Mouse (Mus musculus): Measurements from ENCODE around the gene Sh3yl1. TPM values are rescaled to one million over a fixed set of nuclear protein-coding genes. Genes with fewer than 3 reads are reported as not detected.

Sh3yl1 gene
- polyA plus RNA-seq (2016; fragmentation: Nextera tagmentation; extraction: Ambion mirVana): 14.4 and 14.8 TPM in 2 replicates

GRCm38 (mm10) chr12:30911261-30912047 lies at the start of gene Sh3yl1, which contains the start of gene Acp1:
TSS of gene Sh3yl1 (plus strand) at chr12:30911668.
TSS of gene Acp1 (minus strand) at chr12:30911589.
- H3K4me1 ChIP-seq: peaks cover 21% of the 10 kb centered on the region
- H3K36me3 ChIP-seq (replicated peaks): peaks cover 3% of the 10 kb centered on the region
- no peaks in the 10 kb centered on the region for H3K9me3 ChIP-seq
- H3K27me3 ChIP-seq (ENCODE audit: poor library complexity, severe bottlenecking): no peaks in the 10 kb centered on the region
- H3K4me3 ChIP-seq: peak within 1 kb of the TSS; percentile 76
- peak within 1 kb of the TSS; percentile 91 for H3K27ac ChIP-seq
- under 1% methylated on average over 52 of the region's 52 CpGs for WGBS
- DNase-seq (ENCODE audit: extremely low spot score, low spot score): peak; percentile 90

- WGBS: 91% methylated on average over 2 of the region's 2 CpGs
- no peak for DNase-seq (ENCODE audit: extremely low spot score, low spot score)
Measured at GRCm38 (mm10) chr12:30864347-30864746, 47.1 kb upstream of the Sh3yl1 start.

GRCm38 (mm10) chr12:30865781-30866180 lies 45.7 kb upstream of the Sh3yl1 start:
- Histone ChIP-seq H3K27me3 (ENCODE audit: poor library complexity, severe bottlenecking) (no peaks in the 10 kb centered on the region), H3K4me3 (no peak overlapping the region), H3K9me3 (no peaks in the 10 kb centered on the region), H3K4me1 (no peaks in the 10 kb centered on the region), H3K27ac (no peak overlapping the region), H3K36me3 (replicated peaks) (no peaks in the 10 kb centered on the region)
- WGBS: 84% methylated on average over 4 of the region's 4 CpGs
- DNase-seq (ENCODE audit: extremely low spot score, low spot score): no peak

More at GRCm38 (mm10) chr12:30864347-30864746, 47.1 kb upstream of the Sh3yl1 start:
- Histone ChIP-seq H3K27me3 (ENCODE audit: poor library complexity, severe bottlenecking) (no peaks in the 10 kb centered on the region), H3K4me3 (no peak overlapping the region), H3K9me3 (no peaks in the 10 kb centered on the region), H3K36me3 (replicated peaks) (no peaks in the 10 kb centered on the region), H3K27ac (no peak overlapping the region), H3K4me1 (no peaks in the 10 kb centered on the region)

DNA sequence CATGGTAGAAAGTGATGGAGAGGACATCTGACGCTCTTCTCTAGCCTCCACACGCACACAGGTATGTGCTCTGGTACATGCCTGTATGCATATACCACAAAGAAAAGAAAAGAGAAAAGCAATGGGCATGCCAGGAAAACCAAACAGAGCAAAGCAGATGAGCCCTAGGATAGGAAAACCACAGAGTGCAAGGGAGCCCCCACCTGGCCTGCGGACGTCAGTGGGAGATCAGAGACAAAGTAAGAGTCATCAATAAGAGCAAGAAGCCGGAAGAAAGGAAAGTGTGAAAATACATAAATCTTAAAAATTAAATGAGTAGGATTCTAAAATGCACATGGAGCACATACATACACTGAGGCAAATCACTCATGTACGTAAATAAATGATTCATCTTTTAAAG lies 32.0 kb upstream of the Sh3yl1 start:
- Histone ChIP-seq H3K36me3 (replicated peaks) (no peaks in the 10 kb centered on the region), H3K9me3 (no peaks in the 10 kb centered on the region), H3K4me3 (no peak overlapping the region), H3K27me3 (ENCODE audit: poor library complexity, severe bottlenecking) (peaks cover 39% of the 10 kb centered on the region), H3K27ac (no peak overlapping the region), H3K4me1 (peaks cover 10% of the 10 kb centered on the region)
- 70% methylated on average over 6 of the region's 6 CpGs for WGBS
- no peak for DNase-seq (ENCODE audit: extremely low spot score, low spot score)

DNA sequence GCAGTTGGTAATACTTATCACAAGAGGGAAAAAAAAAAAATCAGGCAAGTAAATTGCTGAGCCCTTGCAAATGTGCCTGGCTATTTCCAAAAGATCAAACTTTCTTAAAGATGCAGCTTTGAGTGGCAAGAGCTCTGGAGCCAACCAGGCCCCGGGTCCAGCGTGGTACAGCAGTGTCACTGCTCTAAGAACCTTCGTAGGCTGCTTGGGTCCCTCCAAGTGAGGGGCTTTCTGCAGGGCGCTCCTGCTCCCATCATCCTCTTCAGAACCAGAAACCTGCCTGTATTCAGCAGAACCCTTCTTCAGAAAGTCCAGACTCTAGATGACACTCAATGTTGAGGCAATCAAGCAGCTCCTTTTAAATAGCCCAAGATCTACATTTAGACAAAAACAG lies 27.9 kb upstream of the Sh3yl1 start:
- 18% methylated on average over 4 of the region's 4 CpGs for WGBS
- no peak overlapping the region for H3K27ac ChIP-seq
- peak overlapping the region; percentile 64 for H3K4me3 ChIP-seq
- H3K4me1 ChIP-seq: peaks cover 16% of the 10 kb centered on the region
- DNase-seq (ENCODE audit: extremely low spot score, low spot score): no peak
- peaks cover 70% of the 10 kb centered on the region for H3K27me3 ChIP-seq (ENCODE audit: poor library complexity, severe bottlenecking)
- H3K36me3 ChIP-seq (replicated peaks): no peaks in the 10 kb centered on the region
- no peaks in the 10 kb centered on the region for H3K9me3 ChIP-seq

DNA sequence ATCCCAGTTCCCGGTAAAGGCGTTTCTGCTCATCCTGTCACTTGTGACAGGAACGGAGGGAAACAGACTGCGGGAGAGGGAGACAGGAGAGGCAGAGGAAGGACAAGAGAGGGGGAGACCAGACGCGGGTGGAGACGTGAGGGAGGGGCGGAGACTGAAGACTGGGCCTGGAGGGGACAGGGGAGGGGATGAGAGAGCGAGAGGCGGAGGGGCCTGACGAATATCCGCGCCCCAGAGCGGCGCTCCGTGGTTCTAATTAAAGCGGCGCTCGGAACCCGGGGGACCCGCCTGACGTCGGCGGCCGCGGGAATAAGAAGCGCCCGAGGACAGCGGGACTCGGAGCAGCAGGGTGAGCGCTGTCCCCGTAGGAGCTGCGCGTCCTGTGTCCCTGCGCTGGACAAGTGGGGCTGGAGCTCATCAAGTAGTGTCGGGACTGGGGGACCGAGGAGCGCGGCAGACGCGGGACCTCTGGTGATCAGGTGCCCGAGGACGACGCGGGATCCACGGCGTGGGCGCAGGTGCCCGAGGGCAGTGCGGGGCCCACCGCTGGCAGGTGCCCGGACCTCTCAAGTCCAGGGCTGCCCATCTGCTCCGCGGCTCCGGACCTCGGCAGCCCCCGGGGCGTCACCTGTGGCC lies 27.4 kb upstream of the Sh3yl1 start, which contains the start of gene Alkal2:
TSS of gene Alkal2 (plus strand) at position 337 of the 636 bp plus-strand sequence.
- 1% methylated on average over 54 of the region's 58 CpGs for WGBS
- peaks cover 70% of the 10 kb centered on the region for H3K27me3 ChIP-seq (ENCODE audit: poor library complexity, severe bottlenecking)

DNA sequence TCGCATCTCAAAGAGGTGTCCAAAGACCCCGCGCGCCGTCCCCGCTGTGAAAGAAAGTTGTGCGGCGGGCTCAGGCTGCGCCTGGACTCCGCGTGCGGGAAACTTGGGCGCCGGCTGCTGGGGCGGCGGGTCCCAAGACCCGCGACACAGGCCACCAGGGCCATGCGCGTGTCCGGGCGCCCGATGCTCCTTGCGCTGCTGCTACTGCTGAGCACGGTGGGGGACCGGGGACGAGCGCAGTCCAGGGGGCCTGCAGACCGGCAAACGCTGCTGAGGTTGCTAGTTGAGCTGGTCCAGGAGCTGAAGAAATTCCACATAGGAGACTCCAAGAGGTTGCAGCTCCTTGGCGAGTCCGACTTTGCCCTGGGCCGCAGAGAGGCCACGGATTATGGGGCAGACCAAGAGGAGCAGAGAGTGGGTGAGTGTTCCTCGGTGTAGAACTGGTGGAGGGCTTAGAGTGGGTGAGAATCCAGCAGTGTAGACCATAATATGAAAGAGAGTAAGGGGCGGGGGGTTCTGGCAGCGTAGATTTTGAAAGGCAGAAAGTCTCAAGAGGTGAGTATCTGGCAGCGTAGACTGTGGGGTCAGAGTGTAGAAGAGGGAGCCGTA lies 26.7 kb upstream of the Sh3yl1 start:
- peak overlapping the region; percentile 64 for H3K4me3 ChIP-seq
- no peaks in the 10 kb centered on the region for H3K9me3 ChIP-seq
- no peaks in the 10 kb centered on the region for H3K36me3 ChIP-seq (replicated peaks)
- 8% methylated on average over 39 of the region's 39 CpGs for WGBS
- H3K27me3 ChIP-seq (ENCODE audit: poor library complexity, severe bottlenecking): peaks cover 69% of the 10 kb centered on the region
- H3K27ac ChIP-seq: peak overlapping the region; percentile 48; the same call in 1 of the 2 replicates
- H3K4me1 ChIP-seq: peaks cover 16% of the 10 kb centered on the region
- DNase-seq (ENCODE audit: extremely low spot score, low spot score): peak; percentile 20

More for the DNA sequence above, 27.4 kb upstream of the Sh3yl1 start, which contains the start of gene Alkal2:
- no peaks in the 10 kb centered on the region for H3K9me3 ChIP-seq
- peak; percentile 37 for DNase-seq (ENCODE audit: extremely low spot score, low spot score)
- peak within 1 kb of the TSS; percentile 48; the same call in 1 of the 2 replicates for H3K27ac ChIP-seq
- peaks cover 16% of the 10 kb centered on the region for H3K4me1 ChIP-seq
- H3K36me3 ChIP-seq (replicated peaks): no peaks in the 10 kb centered on the region
- H3K4me3 ChIP-seq: peak within 1 kb of the TSS; percentile 64

GRCm38 (mm10) chr12:30885891-30886290 lies 25.6 kb upstream of the Sh3yl1 start:
- no peak for DNase-seq (ENCODE audit: extremely low spot score, low spot score)
- H3K4me3 ChIP-seq: no peak overlapping the region
- no peaks in the 10 kb centered on the region for H3K36me3 ChIP-seq (replicated peaks)
- no peaks in the 10 kb centered on the region for H3K9me3 ChIP-seq
- H3K27me3 ChIP-seq (ENCODE audit: poor library complexity, severe bottlenecking): peaks cover 63% of the 10 kb centered on the region
- peaks cover 16% of the 10 kb centered on the region for H3K4me1 ChIP-seq
- no peak overlapping the region for H3K27ac ChIP-seq
- 94% methylated on average over 6 of the region's 6 CpGs for WGBS

- H3K4me3 ChIP-seq: no peak overlapping the region
- WGBS: 85% methylated on average over 4 of the region's 4 CpGs
- H3K4me1 ChIP-seq: peaks cover 16% of the 10 kb centered on the region
- no peaks in the 10 kb centered on the region for H3K36me3 ChIP-seq (replicated peaks)
- H3K27ac ChIP-seq: no peak overlapping the region
- no peak for DNase-seq (ENCODE audit: extremely low spot score, low spot score)
- H3K9me3 ChIP-seq: no peaks in the 10 kb centered on the region
- peaks cover 45% of the 10 kb centered on the region for H3K27me3 ChIP-seq (ENCODE audit: poor library complexity, severe bottlenecking)
Measured at GRCm38 (mm10) chr12:30888003-30888402, 23.5 kb upstream of the Sh3yl1 start.

DNA sequence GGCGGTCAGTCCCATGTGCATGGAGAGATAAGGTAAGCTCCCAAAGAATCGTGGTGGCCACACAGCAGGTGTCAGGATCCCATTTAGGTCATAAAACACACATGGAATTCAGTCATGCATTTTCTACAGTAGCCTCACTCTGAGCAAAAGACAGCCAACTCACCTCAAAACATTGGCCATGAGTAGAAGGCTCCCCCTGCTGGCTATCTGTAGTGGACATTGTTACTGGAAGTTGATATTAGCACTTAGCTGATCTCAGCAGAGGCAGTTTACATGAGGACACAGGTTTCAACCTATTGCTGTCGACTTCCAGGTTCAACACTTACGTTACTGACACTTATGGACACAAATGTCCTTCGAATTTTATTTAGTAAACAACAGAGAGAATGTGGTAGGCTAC lies 21.4 kb upstream of the Sh3yl1 start:
- no peak overlapping the region for H3K27ac ChIP-seq
- H3K9me3 ChIP-seq: no peaks in the 10 kb centered on the region
- H3K4me1 ChIP-seq: no peaks in the 10 kb centered on the region
- DNase-seq (ENCODE audit: extremely low spot score, low spot score): peak; percentile 59
- H3K4me3 ChIP-seq: no peak overlapping the region
- WGBS: 43% methylated on average over 5 of the region's 5 CpGs
- H3K36me3 ChIP-seq (replicated peaks): peaks cover 10% of the 10 kb centered on the region
- H3K27me3 ChIP-seq (ENCODE audit: poor library complexity, severe bottlenecking): peaks cover 24% of the 10 kb centered on the region

GRCm38 (mm10) chr12:30891438-30891837 lies 20.0 kb upstream of the Sh3yl1 start:
- H3K4me3 ChIP-seq: no peak overlapping the region
- no peak overlapping the region for H3K27ac ChIP-seq
- WGBS: 90% methylated on average over 7 of the region's 7 CpGs
- no peak for DNase-seq (ENCODE audit: extremely low spot score, low spot score)
- no peaks in the 10 kb centered on the region for H3K9me3 ChIP-seq
- H3K4me1 ChIP-seq: no peaks in the 10 kb centered on the region
- peaks cover 19% of the 10 kb centered on the region for H3K36me3 ChIP-seq (replicated peaks)
- peaks cover 11% of the 10 kb centered on the region for H3K27me3 ChIP-seq (ENCODE audit: poor library complexity, severe bottlenecking)

- 95% methylated on average over 4 of the region's 4 CpGs for WGBS
- H3K4me1 ChIP-seq: no peaks in the 10 kb centered on the region
- no peaks in the 10 kb centered on the region for H3K9me3 ChIP-seq
- H3K36me3 ChIP-seq (replicated peaks): peaks cover 56% of the 10 kb centered on the region
- DNase-seq (ENCODE audit: extremely low spot score, low spot score): no peak
- no peak overlapping the region for H3K4me3 ChIP-seq
- no peak overlapping the region for H3K27ac ChIP-seq
- H3K27me3 ChIP-seq (ENCODE audit: poor library complexity, severe bottlenecking): no peaks in the 10 kb centered on the region
Measured at GRCm38 (mm10) chr12:30897039-30897438, 14.4 kb upstream of the Sh3yl1 start.
